Mouse (Mus musculus): ENCODE measurements around the gene Col23a1. TPM values are rescaled to one million over a fixed set of nuclear protein-coding genes. Genes with fewer than 3 reads are reported as not detected.
A peak's percentile ranks its signal among the peaks of the same experiment; 100 is the strongest.

The Col23a1 gene
- polyA plus RNA-seq, 1 experiment: 10.3 TPM

GRCm38 (mm10) chr11:51347756-51348155 lies 58.0 kb downstream of the Col23a1 start:
- Histone ChIP-seq H3K27me3 (ENCODE audit: control insufficient read depth, insufficient read depth, insufficient read length) (no peaks in the 10 kb centered on the region), H3K4me3 (no peak overlapping the region), H3K79me2 (ENCODE audit: control insufficient read depth, insufficient read depth) (no peaks in the 10 kb centered on the region), H3ac (ENCODE audit: control insufficient read depth, insufficient read length) (no peak overlapping the region), H3K4me2 (ENCODE audit: low read depth) (no peak overlapping the region), H3K36me3 (ENCODE audit: control insufficient read depth, insufficient read depth) (no peaks in the 10 kb centered on the region)
- TF ChIP-seq USF1 (IDR thresholded peaks at IDR 0.05; ENCODE audit: low read depth) (no peak), MYOD1 (IDR thresholded peaks at IDR 0.05; ENCODE audit: control insufficient read depth in 1 of 3, insufficient read length in 2 of 3, low read depth in 2 of 3) (no peak), TCF12 (IDR thresholded peaks at IDR 0.05; ENCODE audit: insufficient read depth, poor library complexity, severe bottlenecking) (no peak), E2F4 (IDR thresholded peaks at IDR 0.05; ENCODE audit: insufficient read depth) (no peak), SRF (IDR thresholded peaks at IDR 0.05; ENCODE audit: control insufficient read depth, insufficient read length, low read depth) (no peak), REST (IDR thresholded peaks at IDR 0.05; ENCODE audit: insufficient read depth, insufficient read length) (no peak), MAX (IDR thresholded peaks at IDR 0.05; ENCODE audit: low read depth) (no peak), CEBPB (IDR thresholded peaks at IDR 0.05; ENCODE audit: insufficient read depth, poor library complexity, severe bottlenecking) (no peak), POLR2A (IDR thresholded peaks at IDR 0.05; ENCODE audit: insufficient read length, low read depth) (no peak), POLR2AphosphoS2 (IDR thresholded peaks at IDR 0.05; ENCODE audit: insufficient read length, low read depth) (no peak), TCF3 (IDR thresholded peaks at IDR 0.05; ENCODE audit: insufficient read length, low read depth) (no peak), MYOG (IDR thresholded peaks at IDR 0.05; ENCODE audit: control insufficient read depth in 1 of 3, insufficient read depth in 1 of 3, insufficient read length in 2 of 3, low read depth in 2 of 3) (no peak)

GRCm38 (mm10) chr11:51349665-51350064 lies 59.9 kb downstream of the Col23a1 start:
- H3K36me3 ChIP-seq (ENCODE audit: control insufficient read depth, insufficient read depth): no peaks in the 10 kb centered on the region
- H3K27me3 ChIP-seq (ENCODE audit: control insufficient read depth, insufficient read depth, insufficient read length): no peaks in the 10 kb centered on the region
- no peak overlapping the region for H3K4me2 ChIP-seq (ENCODE audit: low read depth)
- TF ChIP-seq CEBPB (IDR thresholded peaks at IDR 0.05; ENCODE audit: insufficient read depth, poor library complexity, severe bottlenecking) (no peak), E2F4 (IDR thresholded peaks at IDR 0.05; ENCODE audit: insufficient read depth) (no peak), TCF12 (IDR thresholded peaks at IDR 0.05; ENCODE audit: insufficient read depth, poor library complexity, severe bottlenecking) (no peak), SRF (IDR thresholded peaks at IDR 0.05; ENCODE audit: control insufficient read depth, insufficient read length, low read depth) (no peak), MYOG (IDR thresholded peaks at IDR 0.05; ENCODE audit: control insufficient read depth in 1 of 3, insufficient read depth in 1 of 3, insufficient read length in 2 of 3, low read depth in 2 of 3) (no peak), POLR2AphosphoS2 (IDR thresholded peaks at IDR 0.05; ENCODE audit: insufficient read length, low read depth) (no peak), REST (IDR thresholded peaks at IDR 0.05; ENCODE audit: insufficient read depth, insufficient read length) (no peak), POLR2A (IDR thresholded peaks at IDR 0.05; ENCODE audit: insufficient read length, low read depth) (no peak), USF1 (IDR thresholded peaks at IDR 0.05; ENCODE audit: low read depth) (no peak), TCF3 (IDR thresholded peaks at IDR 0.05; ENCODE audit: insufficient read length, low read depth) (no peak), MAX (IDR thresholded peaks at IDR 0.05; ENCODE audit: low read depth) (no peak), MYOD1 (IDR thresholded peaks at IDR 0.05; ENCODE audit: control insufficient read depth in 1 of 3, insufficient read length in 2 of 3, low read depth in 2 of 3) (no peak)
- no peak overlapping the region for H3ac ChIP-seq (ENCODE audit: control insufficient read depth, insufficient read length)
- H3K4me3 ChIP-seq: no peak overlapping the region
- H3K79me2 ChIP-seq (ENCODE audit: control insufficient read depth, insufficient read depth): no peaks in the 10 kb centered on the region

GRCm38 (mm10) chr11:51351151-51351550 lies 61.4 kb downstream of the Col23a1 start:
- no peak overlapping the region for H3K4me2 ChIP-seq (ENCODE audit: low read depth)
- no peaks in the 10 kb centered on the region for H3K79me2 ChIP-seq (ENCODE audit: control insufficient read depth, insufficient read depth)
- H3K36me3 ChIP-seq (ENCODE audit: control insufficient read depth, insufficient read depth): no peaks in the 10 kb centered on the region
- TF ChIP-seq MYOD1 (IDR thresholded peaks at IDR 0.05; ENCODE audit: control insufficient read depth in 1 of 3, insufficient read length in 2 of 3, low read depth in 2 of 3) (no peak), REST (IDR thresholded peaks at IDR 0.05; ENCODE audit: insufficient read depth, insufficient read length) (no peak), TCF3 (IDR thresholded peaks at IDR 0.05; ENCODE audit: insufficient read length, low read depth) (no peak), E2F4 (IDR thresholded peaks at IDR 0.05; ENCODE audit: insufficient read depth) (no peak), USF1 (IDR thresholded peaks at IDR 0.05; ENCODE audit: low read depth) (no peak), POLR2AphosphoS2 (IDR thresholded peaks at IDR 0.05; ENCODE audit: insufficient read length, low read depth) (no peak), POLR2A (IDR thresholded peaks at IDR 0.05; ENCODE audit: insufficient read length, low read depth) (no peak), SRF (IDR thresholded peaks at IDR 0.05; ENCODE audit: control insufficient read depth, insufficient read length, low read depth) (no peak), TCF12 (IDR thresholded peaks at IDR 0.05; ENCODE audit: insufficient read depth, poor library complexity, severe bottlenecking) (no peak), MAX (IDR thresholded peaks at IDR 0.05; ENCODE audit: low read depth) (no peak), MYOG (IDR thresholded peaks at IDR 0.05; ENCODE audit: control insufficient read depth in 1 of 3, insufficient read depth in 1 of 3, insufficient read length in 2 of 3, low read depth in 2 of 3) (no peak)
- no peak overlapping the region for H3ac ChIP-seq (ENCODE audit: control insufficient read depth, insufficient read length)
- no peaks in the 10 kb centered on the region for H3K27me3 ChIP-seq (ENCODE audit: control insufficient read depth, insufficient read depth, insufficient read length)
- no peak overlapping the region for H3K4me3 ChIP-seq

- H3K4me2 ChIP-seq (ENCODE audit: low read depth): no peak overlapping the region
- H3K79me2 ChIP-seq (ENCODE audit: control insufficient read depth, insufficient read depth): no peaks in the 10 kb centered on the region
- TF ChIP-seq TCF12 (IDR thresholded peaks at IDR 0.05; ENCODE audit: insufficient read depth, poor library complexity, severe bottlenecking) (no peak), MAX (IDR thresholded peaks at IDR 0.05; ENCODE audit: low read depth) (no peak), SRF (IDR thresholded peaks at IDR 0.05; ENCODE audit: control insufficient read depth, insufficient read length, low read depth) (no peak), E2F4 (IDR thresholded peaks at IDR 0.05; ENCODE audit: insufficient read depth) (no peak), MYOD1 (IDR thresholded peaks at IDR 0.05; ENCODE audit: control insufficient read depth in 1 of 3, insufficient read length in 2 of 3, low read depth in 2 of 3) (peak in 1 of 3 experiments; percentile 26), CEBPB (IDR thresholded peaks at IDR 0.05; ENCODE audit: insufficient read depth, poor library complexity, severe bottlenecking) (no peak), TCF3 (IDR thresholded peaks at IDR 0.05; ENCODE audit: insufficient read length, low read depth) (no peak)
- no peaks in the 10 kb centered on the region for H3K27me3 ChIP-seq (ENCODE audit: control insufficient read depth, insufficient read depth, insufficient read length)
- no peak overlapping the region for H3K4me3 ChIP-seq
- no peaks in the 10 kb centered on the region for H3K36me3 ChIP-seq (ENCODE audit: control insufficient read depth, insufficient read depth)
- H3ac ChIP-seq (ENCODE audit: control insufficient read depth, insufficient read length): no peak overlapping the region
Measured at GRCm38 (mm10) chr11:51351841-51352240, 62.1 kb downstream of the Col23a1 start.

Measured in myocyte (in vitro differentiated cells).